Mouse (Mus musculus) hematopoietic stem cell, adult 5-6 weeks (primary cell): ENCODE measurements at regions not wholly inside any gene's neighbourhood (a gene's known extent, or its start where the extent isn't known, plus 50 kb on each side); places are given as distances from the start of the nearest gene placed in this dataset.
A peak's percentile ranks its signal among the peaks of the same experiment; 100 is the strongest.

Source experiments
- ATAC-seq, 2 experiments: fragments of 125-278 bp in 1 of 2; replicated peaks in 1 of 2; 2 replicates each; pipeline ENCODE4 v1.8.0; 2016 to 2017; ENCODE audit warnings: inconsistent platforms in 2 of 2, mild to moderate bottlenecking in 2 of 2, moderate number of reproducible peaks in 2 of 2, low read depth in 1 of 2, moderate TSS enrichment in 1 of 2; ENCODE audit not compliant: low FRiP score in 2 of 2, poor library complexity in 2 of 2, severe bottlenecking in 2 of 2, insufficient read depth in 1 of 2, low TSS enrichment in 1 of 2

- no peak for ATAC-seq
These were observed 112.0 kb upstream of the Itga4 start for GRCm38 (mm10) chr2:79143196-79143595.

- peak; percentile 37 to 40; a peak in 1 of 4 replicates for ATAC-seq
These were observed 109.3 kb upstream of the Itga4 start for GRCm38 (mm10) chr2:79145897-79146296.

- ATAC-seq = no peak
These were observed 108.7 kb upstream of the Itga4 start for GRCm38 (mm10) chr2:79146563-79146962.

- peak; percentile 89 for ATAC-seq
These were observed 106.1 kb upstream of the Itga4 start for GRCm38 (mm10) chr2:79149012-79149698.

GRCm38 (mm10) chr2:79151610-79152009 is 103.6 kb upstream of the Itga4 start:
- ATAC-seq = no peak

GRCm38 (mm10) chr2:79152031-79152694 is 103.1 kb upstream of the Itga4 start:
- no peak for ATAC-seq

GRCm38 (mm10) chr2:79152695-79153057 is 102.5 kb upstream of the Itga4 start:
- ATAC-seq = no peak

GRCm38 (mm10) chr2:79153070-79153469 is 102.2 kb upstream of the Itga4 start:
- ATAC-seq = peak in 1 of 2 experiments; percentile 21; a peak in 1 of 4 replicates

- ATAC-seq = no peak
These were observed 96.7 kb upstream of the Itga4 start for GRCm38 (mm10) chr2:79158450-79159055.

- ATAC-seq = no peak
These were observed 95.9 kb upstream of the Itga4 start for GRCm38 (mm10) chr2:79159336-79159735.

GRCm38 (mm10) chr2:79172967-79173919 is 82.0 kb upstream of the Itga4 start:
- ATAC-seq = peak; percentile 32 to 48; a peak in 2 of 4 replicates

- no peak for ATAC-seq
These were observed 80.9 kb upstream of the Itga4 start for GRCm38 (mm10) chr2:79174282-79174681.

- no peak; a peak in 1 of 4 replicates for ATAC-seq
These were observed 74.4 kb upstream of the Itga4 start for GRCm38 (mm10) chr2:79180782-79181181.

- ATAC-seq = no peak
These were observed 72.1 kb upstream of the Itga4 start for GRCm38 (mm10) chr2:79183034-79183630.

GRCm38 (mm10) chr2:79185234-79186101 is 69.8 kb upstream of the Itga4 start:
- ATAC-seq = no peak

- ATAC-seq = no peak
These were observed 68.3 kb upstream of the Itga4 start for GRCm38 (mm10) chr2:79186878-79187277.
